Mouse (Mus musculus): ENCODE measurements around the gene Mrpl45.

DNA sequence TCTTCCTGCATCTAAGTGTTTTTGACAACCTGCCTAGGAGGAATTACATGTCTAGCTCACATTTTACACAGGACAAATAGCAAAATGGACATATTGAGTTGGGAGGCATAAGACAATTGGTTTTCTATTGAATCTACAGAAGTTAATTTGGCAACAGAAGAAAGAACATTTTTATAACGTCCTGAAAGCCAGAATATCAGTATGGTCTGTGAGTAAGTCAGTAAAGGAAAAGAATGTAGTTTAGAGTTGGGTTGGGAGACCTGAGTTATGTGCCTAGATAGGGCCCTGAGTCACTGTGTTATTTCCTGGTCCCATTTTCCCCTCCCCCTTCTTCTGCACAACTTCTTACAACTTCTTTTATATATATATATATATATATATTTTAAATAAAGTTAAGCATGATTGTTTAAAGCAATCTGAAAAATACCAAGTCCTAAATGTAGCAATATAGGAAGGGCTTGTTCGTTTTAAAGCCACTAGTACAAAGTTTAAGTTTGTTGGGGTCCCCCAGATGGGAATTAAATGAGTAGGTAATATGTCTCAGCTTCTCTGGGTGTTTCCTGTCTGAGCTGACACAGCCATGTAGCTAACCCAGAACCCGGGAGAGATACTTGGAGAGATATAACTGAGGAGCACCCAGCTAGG, 6.6 kb upstream of the Mrpl45 start:
- TF ChIP-seq CTCF (IDR thresholded peaks at IDR 0.05; ENCODE audit: low read depth, low read length): no peak
- TF ChIP-seq GATA2 (IDR thresholded peaks at IDR 0.05; ENCODE audit: borderline replicate concordance, low read depth, low read length): no peak

All from G1E (cell line).